Mouse (Mus musculus) liver, embryonic 11.5 days (tissue): Measurements from ENCODE around the gene Klhl8. TPM values are rescaled to one million over a fixed set of nuclear protein-coding genes. Genes with fewer than 3 reads are reported as not detected.
A peak's percentile ranks its signal among the peaks of the same experiment; 100 is the strongest.
"Not testable (repeated sequence)": the region's sequence is repeated elsewhere in the genome, so short reads cannot be mapped to it uniquely, and the experiment has no call there.

Experiments used
- ATAC-seq: fragments of 200-750 bp; cut with Nextera tagmentation; replicated peaks from 2 replicates; pipeline ENCODE4 v1.8.0; 2017; ENCODE audit warnings: moderate number of reproducible peaks, mild to moderate bottlenecking, moderate TSS enrichment, moderate library complexity; ENCODE audit not compliant: low FRiP score
- DNase-seq: peaks from one replicate; pipeline ENCODE4 v3.0.0-alpha.2; 2017; ENCODE audit warnings: low spot score
- H3K27ac ChIP-seq: fragments of 300-500 bp; sonication (generic); 2 replicates; pipeline ENCODE4 v1.5.1; 2014; ENCODE audit warnings: mild to moderate bottlenecking, low read depth, low read length, control low read depth
- H3K27me3 ChIP-seq: fragments of 300-500 bp; sonication (generic); replicated peaks from 2 replicates; pipeline ENCODE4 v1.6.1; 2014; ENCODE audit warnings: low read length, mixed read lengths; ENCODE audit not compliant: control insufficient read depth, insufficient read depth
- H3K36me3 ChIP-seq: fragments of 300-500 bp; sonication (generic); 2 replicates; pipeline ENCODE4 v1.6.1; 2014; ENCODE audit warnings: mild to moderate bottlenecking, low read length, moderate library complexity, mixed read lengths; ENCODE audit not compliant: control insufficient read depth, insufficient read depth
- H3K4me1 ChIP-seq: fragments of 300-500 bp; sonication (generic); replicated peaks from 2 replicates; pipeline ENCODE4 v1.6.1; 2014; ENCODE audit warnings: low read length, mixed read lengths; ENCODE audit not compliant: control insufficient read depth, insufficient read depth
- H3K4me2 ChIP-seq: fragments of 300-500 bp; sonication (generic); 2 replicates; pipeline ENCODE4 v1.6.1; 2014; ENCODE audit warnings: mild to moderate bottlenecking, control low read depth, moderate library complexity
- H3K4me3 ChIP-seq: fragments of 300-500 bp; sonication (generic); 2 replicates; pipeline ENCODE4 v1.5.1; 2014; ENCODE audit warnings: low read depth, low read length, control low read depth
- H3K9ac ChIP-seq: fragments of 300-500 bp; sonication (generic); 2 replicates; pipeline ENCODE4 v1.6.1; 2014; ENCODE audit warnings: low read depth, low read length, control low read depth
- H3K9me3 ChIP-seq: fragments of 300-500 bp; sonication (generic); 2 replicates; pipeline ENCODE4 v1.6.1; 2016; ENCODE audit warnings: low read length, inconsistent platforms, mixed read lengths; ENCODE audit not compliant: control insufficient read depth
- WGBS: fragments of 180-500 bp; shearing (Covaris S2); extraction: QIAGEN DNeasy Blood & Tissue Kit; methylation state at CpG from one replicate; pipeline ENCODE4 v1.1.7; 2014; 5-methylcytosine and 5-hydroxymethylcytosine counted together
- polyA plus RNA-seq: library from polyadenylated mRNA; unstranded; fragments of >200 nt; fragmentation: Nextera tagmentation; extraction: Ambion mirVana; gene quantifications from 2 replicates; pipeline ENCODE4 v1.2.1, GENCODE M21; 2014

Gene Klhl8
- polyA plus RNA-seq = 4.1 and 4.5 TPM in 2 replicates

DNA sequence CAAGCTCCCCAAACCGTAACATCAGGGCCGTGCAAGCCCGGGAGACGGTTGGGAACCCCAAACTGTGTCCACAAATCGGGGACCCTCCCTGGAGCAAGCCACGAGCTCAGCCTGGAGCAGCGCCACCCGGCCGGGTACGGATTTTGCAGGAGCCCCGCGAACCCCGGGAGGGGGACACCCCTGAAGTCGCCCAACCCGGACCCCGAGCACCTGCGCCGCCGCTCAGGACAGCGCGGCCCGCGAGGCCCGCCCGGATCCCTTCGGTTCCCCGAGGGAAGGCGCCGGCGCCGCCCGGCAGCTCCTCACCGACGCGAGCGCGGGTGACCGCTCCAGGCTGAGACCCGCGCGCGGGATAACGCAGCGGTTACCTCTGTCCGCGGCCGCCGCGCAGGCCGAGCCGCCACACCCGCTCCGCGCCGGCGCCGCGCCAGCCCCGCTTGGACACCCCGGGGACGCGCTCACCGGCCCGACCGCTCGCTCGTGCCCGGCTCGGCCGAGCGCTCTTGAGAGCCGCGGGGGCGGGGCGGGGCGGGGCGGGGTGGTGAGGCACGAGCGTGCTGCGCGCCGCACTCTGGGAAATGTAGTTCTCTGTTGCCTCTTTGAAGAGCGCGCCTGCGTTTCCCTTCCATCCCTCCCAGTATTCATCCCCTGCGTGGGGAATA, at the start of gene Klhl8:
TSS of gene Klhl8 (minus strand) at position 512 of the 662 bp plus-strand sequence.
- WGBS = under 1% methylated on average over 78 of the region's 86 CpGs
- peak; percentile 98 for ATAC-seq
- Histone ChIP-seq H3K36me3 (no peaks in the 10 kb centered on the region), H3K4me2 (peak within 1 kb of the TSS; percentile 93), H3K27me3 (no peaks in the 10 kb centered on the region), H3K9ac (peak within 1 kb of the TSS; percentile 77), H3K27ac (no peak within 1 kb of the TSS), H3K4me3 (peak within 1 kb of the TSS; percentile 79), H3K9me3 (no peaks in the 10 kb centered on the region), H3K4me1 (no peaks in the 10 kb centered on the region)
- DNase-seq = peak; percentile 85

DNA sequence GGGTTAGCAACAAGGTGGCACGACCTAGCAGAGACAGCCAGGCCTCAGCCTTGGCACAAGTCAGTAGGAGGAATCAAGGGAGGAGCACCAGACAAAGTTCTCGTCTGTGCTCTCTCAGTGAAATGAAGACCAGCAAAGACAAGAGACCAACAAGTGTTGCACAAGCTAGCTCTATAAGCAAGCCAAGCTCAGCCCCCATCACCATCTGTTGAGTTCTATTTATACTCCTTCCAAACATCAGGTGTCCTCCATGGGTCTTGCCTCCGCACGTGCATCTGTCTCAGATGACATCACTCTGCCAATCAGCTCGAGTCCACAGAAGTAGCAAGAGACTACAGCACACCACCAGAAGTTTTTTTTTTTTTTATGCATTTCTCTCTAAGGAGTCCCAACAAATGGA, 43.6 kb upstream of the Klhl8 start:
- Histone ChIP-seq H3K4me3 (no peak overlapping the region), H3K9ac (no peak overlapping the region), H3K27me3 (no peaks in the 10 kb centered on the region), H3K27ac (no peak overlapping the region), H3K36me3 (no peaks in the 10 kb centered on the region), H3K9me3 (no peaks in the 10 kb centered on the region), H3K4me2 (no peak overlapping the region), H3K4me1 (no peaks in the 10 kb centered on the region)
- ATAC-seq (no peak), DNase-seq (no peak)
- 72% methylated on average over 5 of the region's 5 CpGs for WGBS

DNA sequence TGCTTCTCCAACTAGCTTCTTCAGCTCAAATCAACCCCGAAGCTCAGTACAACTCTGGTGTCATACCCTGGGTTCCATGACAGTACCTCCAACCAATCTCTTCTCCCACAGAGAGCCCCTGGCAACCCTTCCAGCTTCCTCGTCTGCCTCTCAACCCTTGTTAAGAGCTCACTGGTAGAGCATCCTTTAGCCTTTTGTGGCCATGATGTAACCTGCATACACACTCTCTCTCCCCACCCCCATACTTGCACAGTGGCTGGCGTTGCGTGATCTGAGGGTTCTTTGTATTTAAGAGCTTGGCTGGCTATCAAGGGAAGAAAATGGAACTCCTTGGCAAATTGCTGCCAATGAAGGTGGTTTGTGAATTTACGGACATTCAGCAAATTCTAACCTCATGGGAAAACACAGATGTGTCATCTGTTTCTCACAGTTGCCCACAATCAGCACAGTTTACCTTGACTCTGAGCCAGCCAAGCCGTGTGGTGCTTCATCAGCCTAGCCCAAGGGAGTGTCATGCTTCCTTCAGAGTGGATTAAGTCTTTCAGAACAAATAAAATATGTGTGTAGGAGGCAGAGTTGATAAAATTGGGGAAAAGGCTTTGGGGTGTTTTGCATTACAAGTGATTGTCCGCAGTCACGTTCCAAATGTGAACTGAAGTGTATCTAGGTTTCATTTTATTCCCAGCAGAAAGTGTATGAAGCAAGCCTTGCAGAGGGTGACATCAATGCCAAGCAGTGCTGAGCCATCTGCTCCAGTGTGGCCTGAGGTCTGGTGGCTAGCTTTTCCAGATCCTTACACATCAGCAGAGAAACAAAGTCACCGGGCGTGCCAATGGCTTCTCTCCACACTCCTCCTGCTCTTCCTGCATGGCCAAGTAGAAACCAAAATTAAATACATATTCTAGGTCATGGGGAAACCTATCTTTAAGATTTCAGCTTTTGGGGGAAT, 42.4 kb upstream of the Klhl8 start:
- Histone ChIP-seq H3K27ac (no peak overlapping the region), H3K4me2 (no peak overlapping the region), H3K27me3 (no peaks in the 10 kb centered on the region), H3K4me1 (no peaks in the 10 kb centered on the region), H3K36me3 (no peaks in the 10 kb centered on the region), H3K9ac (no peak overlapping the region), H3K9me3 (no peaks in the 10 kb centered on the region), H3K4me3 (no peak overlapping the region)
- no peak for DNase-seq
- WGBS = 83% methylated on average over 10 of the region's 10 CpGs
- no peak for ATAC-seq

DNA sequence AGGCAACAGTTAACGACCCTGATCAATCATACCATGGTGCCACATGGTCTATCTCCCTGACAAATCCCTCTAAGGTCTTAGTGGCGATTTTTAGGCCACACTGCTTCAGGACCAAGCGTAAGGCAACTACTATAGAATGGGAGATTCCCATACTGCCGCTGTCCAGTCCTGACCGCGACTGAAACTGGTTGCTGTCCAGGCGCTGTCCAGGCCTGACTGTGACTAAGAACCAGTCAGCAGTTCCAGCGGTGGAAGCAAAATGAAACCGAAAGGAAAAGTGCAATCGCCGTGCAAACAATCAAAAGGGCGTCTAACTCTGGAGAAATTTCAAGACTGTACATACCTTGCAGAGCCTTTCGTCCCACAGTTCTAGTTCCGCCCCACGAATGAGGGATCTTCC, 39.1 kb upstream of the Klhl8 start:
- DNase-seq, H3K27me3 ChIP-seq, H3K4me3 ChIP-seq, H3K4me2 ChIP-seq, H3K9me3 ChIP-seq, H3K4me1 ChIP-seq, H3K27ac ChIP-seq, H3K36me3 ChIP-seq, ATAC-seq, H3K9ac ChIP-seq: not testable (repeated sequence)
- 87% methylated on average over 15 of the region's 15 CpGs for WGBS

DNA sequence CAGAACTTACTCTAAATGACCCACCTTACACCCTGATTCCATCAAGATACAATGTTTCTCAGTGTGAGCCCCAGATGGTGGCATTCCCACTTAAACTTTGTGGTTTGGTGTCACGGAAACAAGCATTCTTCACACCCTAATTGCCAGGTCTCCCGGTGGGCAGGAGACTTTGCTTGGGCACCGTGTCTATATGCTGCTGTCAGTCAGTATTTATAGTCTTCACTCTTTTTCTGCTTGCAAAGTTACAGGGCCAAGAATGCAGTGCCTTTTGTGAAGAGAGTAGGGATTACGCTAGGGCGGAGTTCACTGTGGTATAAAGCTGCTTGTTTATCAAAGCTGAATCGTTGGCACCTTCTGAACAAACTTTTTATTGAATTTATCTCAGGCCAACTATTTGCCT, 32.1 kb upstream of the Klhl8 start:
- no peaks in the 10 kb centered on the region for H3K9me3 ChIP-seq
- H3K36me3 ChIP-seq = no peaks in the 10 kb centered on the region
- 65% methylated on average over 6 of the region's 6 CpGs for WGBS
- H3K4me3 ChIP-seq = no peak overlapping the region
- DNase-seq (no peak), ATAC-seq (no peak)
- no peak overlapping the region for H3K9ac ChIP-seq
- no peaks in the 10 kb centered on the region for H3K4me1 ChIP-seq
- no peak overlapping the region for H3K27ac ChIP-seq
- no peak overlapping the region for H3K4me2 ChIP-seq
- 0 out of 2 replicates have a peak, but pooled peaks cover 3% of the 10 kb centered on the region for H3K27me3 ChIP-seq

DNA sequence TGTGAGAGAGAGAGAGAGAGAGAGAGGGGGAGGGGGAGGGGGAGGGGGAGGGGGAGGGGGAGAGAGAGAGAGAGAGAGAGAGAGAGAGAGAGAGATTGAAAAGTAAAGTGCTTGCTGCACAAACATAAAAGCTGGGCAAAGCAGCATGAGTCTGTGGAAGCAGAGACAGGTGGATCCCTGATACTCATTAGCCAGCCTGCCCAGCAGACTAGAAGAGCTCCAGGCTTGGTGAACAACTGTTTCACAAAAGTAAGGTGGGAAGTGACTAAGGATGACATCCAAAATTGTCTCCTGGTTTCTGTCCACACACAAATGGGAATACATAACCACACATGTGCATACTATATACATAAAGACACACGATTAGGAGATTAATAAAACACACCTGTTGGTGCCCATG, 28.8 kb upstream of the Klhl8 start:
- DNase-seq (no peak), ATAC-seq (no peak)
- Histone ChIP-seq H3K9ac (no peak overlapping the region), H3K27me3 (0 out of 2 replicates have a peak, but pooled peaks cover 3% of the 10 kb centered on the region), H3K27ac (no peak overlapping the region), H3K4me1 (no peaks in the 10 kb centered on the region), H3K4me3 (no peak overlapping the region), H3K9me3 (no peaks in the 10 kb centered on the region), H3K36me3 (no peaks in the 10 kb centered on the region), H3K4me2 (no peak overlapping the region)
- 66% methylated on average over 1 of the region's 1 CpGs for WGBS

DNA sequence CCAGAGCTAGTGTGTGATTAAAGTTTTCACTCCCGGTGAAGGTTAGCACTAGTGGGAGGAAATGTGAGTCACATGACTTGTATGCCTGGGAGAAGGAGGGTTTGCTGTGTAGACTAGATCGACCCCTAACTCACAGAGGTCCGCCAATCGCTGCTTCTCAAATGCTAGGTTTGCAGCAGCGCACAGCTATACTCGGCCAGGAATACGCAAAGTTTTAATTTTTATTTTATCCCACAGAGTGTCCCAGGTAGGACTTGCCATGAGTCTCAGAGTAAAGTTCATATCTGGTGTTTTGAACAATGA, 28.2 kb upstream of the Klhl8 start:
- DNase-seq = no peak
- Histone ChIP-seq H3K9ac (no peak overlapping the region), H3K27me3 (0 out of 2 replicates have a peak, but pooled peaks cover 3% of the 10 kb centered on the region), H3K36me3 (no peaks in the 10 kb centered on the region), H3K4me1 (no peaks in the 10 kb centered on the region), H3K27ac (no peak overlapping the region), H3K4me2 (no peak overlapping the region), H3K9me3 (no peaks in the 10 kb centered on the region), H3K4me3 (no peak overlapping the region)
- WGBS = 71% methylated on average over 7 of the region's 7 CpGs
- ATAC-seq = no peak

DNA sequence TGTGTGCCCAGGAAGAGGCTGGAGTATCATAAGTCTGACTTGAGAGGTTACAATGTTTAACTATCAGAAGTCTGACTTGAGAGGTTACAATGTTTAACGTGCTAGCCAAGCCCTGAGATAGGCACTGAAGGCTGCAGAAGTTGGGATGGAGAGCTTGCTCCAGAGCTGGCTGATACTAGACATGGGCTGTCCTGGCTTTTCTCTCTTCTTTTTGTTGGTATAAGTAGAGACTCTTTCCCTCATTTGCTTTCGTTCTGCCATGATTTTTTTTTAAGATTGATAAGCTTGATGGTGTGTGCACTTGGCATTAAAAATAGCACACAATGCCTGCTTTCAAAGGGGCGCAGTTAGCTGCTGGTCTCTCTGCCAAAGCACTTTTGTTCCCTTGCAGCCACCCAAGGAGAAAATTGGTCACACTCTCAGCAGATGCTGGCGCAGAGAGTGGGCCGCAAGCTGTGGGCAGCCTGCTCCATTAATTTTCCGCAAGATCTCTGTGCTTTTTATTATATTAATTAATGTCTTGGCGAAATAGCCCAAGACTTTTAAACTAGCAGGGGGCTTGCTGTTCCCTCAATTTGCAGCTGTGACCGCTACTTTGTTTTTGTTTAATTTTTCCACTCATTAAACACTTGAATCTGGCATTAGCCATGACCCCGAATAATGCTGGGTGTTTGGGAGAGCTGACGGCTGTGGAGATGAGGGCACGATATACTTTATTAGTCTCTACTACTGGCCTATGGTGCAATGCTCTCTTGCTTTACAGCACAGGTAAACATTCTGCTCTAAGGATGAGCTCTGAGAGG, 27.7 kb upstream of the Klhl8 start:
- 74% methylated on average over 11 of the region's 11 CpGs for WGBS
- Histone ChIP-seq H3K4me1 (no peaks in the 10 kb centered on the region), H3K9me3 (no peaks in the 10 kb centered on the region), H3K9ac (no peak overlapping the region), H3K27me3 (0 out of 2 replicates have a peak, but pooled peaks cover 3% of the 10 kb centered on the region), H3K4me2 (no peak overlapping the region), H3K27ac (no peak overlapping the region), H3K4me3 (no peak overlapping the region), H3K36me3 (no peaks in the 10 kb centered on the region)
- ATAC-seq = no peak
- DNase-seq = no peak
